Mouse (Mus musculus) small intestine, adult 2 months (tissue): ENCODE data around the gene Hsf5. TPM values are rescaled to one million over a fixed set of nuclear protein-coding genes. Genes with fewer than 3 reads are reported as not detected.

Source experiments
- H3K27ac ChIP-seq: fragments of 200-500 bp; 2 replicates; pipeline ENCODE4 v1.5.1; 2012; ENCODE audit warnings: low read depth, low read length, control low read depth, inconsistent platforms; ENCODE audit not compliant: insufficient read depth
- H3K27me3 ChIP-seq: fragments of 200-500 bp; 2 replicates; pipeline ENCODE4 v1.6.1; 2012; ENCODE audit warnings: mild to moderate bottlenecking, moderate library complexity, low read length, inconsistent platforms; ENCODE audit not compliant: control insufficient read depth, insufficient read depth
- H3K36me3 ChIP-seq: fragments of 200-500 bp; 2 replicates; pipeline ENCODE4 v1.6.1; 2012; ENCODE audit warnings: mild to moderate bottlenecking, low read length, control low read depth, inconsistent platforms; ENCODE audit not compliant: control insufficient read depth, insufficient read depth
- H3K4me1 ChIP-seq: fragments of 200-500 bp; 2 replicates; pipeline ENCODE4 v1.6.1; 2012; ENCODE audit warnings: low read length, inconsistent platforms, mixed read lengths; ENCODE audit not compliant: control insufficient read depth, insufficient read depth, insufficient read length
- H3K4me3 ChIP-seq: fragments of 200-500 bp; 2 replicates; pipeline ENCODE4 v1.5.1; 2012; ENCODE audit warnings: low read depth, mild to moderate bottlenecking, control low read depth, inconsistent platforms, low read length, moderate library complexity
- CTCF ChIP-seq: fragments of 200-500 bp; IDR thresholded peaks from 2 replicates; pipeline ENCODE4 v1.5.1; 2012; ENCODE audit warnings: low read depth, mild to moderate bottlenecking, control low read depth, inconsistent platforms, low read length, moderate library complexity, mixed read lengths; ENCODE audit not compliant: insufficient replicate concordance, insufficient read length; ENCODE audit errors: extremely low read depth
- POLR2A ChIP-seq: fragments of 200-500 bp; IDR thresholded peaks from 2 replicates; pipeline ENCODE4 v1.6.1; 2012; ENCODE audit warnings: low read depth, mild to moderate bottlenecking, control low read depth, inconsistent platforms, low read length, moderate library complexity
- WGBS: fragments of 180-500 bp; shearing (Covaris S2); methylation state at CpG from one replicate; pipeline ENCODE4 v1.1.7; 2018; 5-methylcytosine and 5-hydroxymethylcytosine counted together
- polyA plus RNA-seq: library from polyadenylated mRNA; depleted of rRNA; stranded (reverse); fragments of >200 nt; gene quantifications from 2 replicates; pipeline ENCODE4 v1.2.3, GENCODE M21; 2012

The Hsf5 gene
- polyA plus RNA-seq, 1 experiment: 0.34 TPM

DNA sequence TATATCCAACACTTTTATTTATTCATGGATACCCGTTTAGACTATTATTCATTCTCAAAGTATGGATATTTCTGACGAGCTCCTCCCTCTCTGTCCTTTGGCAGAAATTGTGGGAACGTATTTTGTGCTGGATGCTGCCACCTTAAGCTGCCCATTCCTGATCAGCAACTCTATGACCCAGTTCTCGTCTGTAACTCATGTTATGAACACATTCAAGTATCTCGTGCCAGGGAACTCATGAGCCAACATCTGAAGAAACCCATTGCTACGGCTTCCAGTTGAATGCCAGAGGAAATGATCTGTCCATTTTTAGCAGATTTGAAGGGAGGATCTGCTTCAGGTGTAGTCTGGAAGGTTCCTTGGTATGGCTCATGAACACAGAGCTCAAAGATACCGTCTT, 3.0 kb upstream of the Hsf5 start:
- Histone ChIP-seq H3K36me3 (peaks cover 82% of the 10 kb centered on the region), H3K27me3 (no peaks in the 10 kb centered on the region), H3K4me1 (no peaks in the 10 kb centered on the region), H3K27ac (no peak overlapping the region), H3K4me3 (no peak overlapping the region)
- 87% methylated on average over 7 of the region's 7 CpGs for WGBS
- no peak for TF ChIP-seq CTCF
- no peak for TF ChIP-seq POLR2A

DNA sequence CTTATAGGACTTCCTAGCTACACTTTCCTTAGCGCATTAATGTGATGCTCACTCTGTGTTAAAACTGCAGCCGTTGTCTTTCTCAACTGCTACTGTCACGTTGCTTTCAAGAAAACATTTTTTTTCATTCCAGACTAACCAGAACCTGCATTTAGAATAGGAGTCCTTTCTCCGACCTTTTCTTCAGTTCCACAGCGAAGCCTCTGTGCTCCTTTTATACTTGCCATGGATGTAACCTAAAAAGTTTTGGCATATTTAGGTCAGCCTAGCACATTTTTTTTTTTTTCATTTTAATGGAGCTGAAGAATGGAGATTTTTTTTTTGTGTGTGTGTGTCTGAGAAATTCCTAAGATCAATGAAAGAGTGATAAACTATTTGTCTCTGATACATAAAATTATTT, 1.4 kb upstream of the Hsf5 start:
- no peak overlapping the region for H3K27ac ChIP-seq
- TF ChIP-seq CTCF (no peak), POLR2A (no peak)
- peaks cover 76% of the 10 kb centered on the region for H3K36me3 ChIP-seq
- 91% methylated on average over 5 of the region's 5 CpGs for WGBS
- no peaks in the 10 kb centered on the region for H3K4me1 ChIP-seq
- no peak overlapping the region for H3K4me3 ChIP-seq
- no peaks in the 10 kb centered on the region for H3K27me3 ChIP-seq

- Histone ChIP-seq H3K4me1 (no peaks in the 10 kb centered on the region), H3K27ac (no peak overlapping the region), H3K27me3 (no peaks in the 10 kb centered on the region), H3K36me3 (peaks cover 72% of the 10 kb centered on the region), H3K4me3 (no peak overlapping the region)
- TF ChIP-seq CTCF (no peak), POLR2A (no peak)
- 97% methylated on average over 2 of the region's 2 CpGs for WGBS
Observed at GRCm38 (mm10) chr11:87615952-87616351, 1.0 kb upstream of the Hsf5 start.

GRCm38 (mm10) chr11:87617606-87618005, 642 bp downstream of the Hsf5 start:
- Histone ChIP-seq H3K4me1 (no peaks in the 10 kb centered on the region), H3K36me3 (peaks cover 59% of the 10 kb centered on the region), H3K27ac (no peak overlapping the region), H3K4me3 (no peak overlapping the region), H3K27me3 (no peaks in the 10 kb centered on the region)
- TF ChIP-seq POLR2A (no peak), CTCF (no peak)
- 95% methylated on average over 32 of the region's 32 CpGs for WGBS

GRCm38 (mm10) chr11:87623160-87623559, 6.2 kb downstream of the Hsf5 start:
- Histone ChIP-seq H3K27ac (no peak overlapping the region), H3K36me3 (peaks cover 23% of the 10 kb centered on the region), H3K4me3 (no peak overlapping the region), H3K4me1 (no peaks in the 10 kb centered on the region), H3K27me3 (no peaks in the 10 kb centered on the region)
- TF ChIP-seq POLR2A (no peak), CTCF (no peak)
- WGBS: 77% methylated on average over 4 of the region's 4 CpGs

GRCm38 (mm10) chr11:87629859-87630258, 12.9 kb downstream of the Hsf5 start:
- Histone ChIP-seq H3K27me3 (no peaks in the 10 kb centered on the region), H3K36me3 (peaks cover 8% of the 10 kb centered on the region; the same call in 1 of the 2 replicates), H3K4me3 (no peak overlapping the region), H3K27ac (no peak overlapping the region), H3K4me1 (no peaks in the 10 kb centered on the region)
- 8% methylated on average over 10 of the region's 10 CpGs for WGBS
- TF ChIP-seq CTCF: peak; percentile 67; the same call in 1 of the 2 replicates
- TF ChIP-seq POLR2A: no peak

GRCm38 (mm10) chr11:87638793-87639192, 21.8 kb downstream of the Hsf5 start:
- Histone ChIP-seq H3K27ac (peak overlapping the region; percentile 30; the same call in 1 of the 2 replicates), H3K36me3 (no peaks in the 10 kb centered on the region), H3K4me3 (peak overlapping the region; percentile 76), H3K27me3 (no peaks in the 10 kb centered on the region), H3K4me1 (peaks cover 2% of the 10 kb centered on the region; the same call in 1 of the 2 replicates)
- TF ChIP-seq POLR2A (no peak), CTCF (no peak)
- WGBS: 32% methylated on average over 2 of the region's 2 CpGs

- WGBS: under 1% methylated on average over 29 of the region's 29 CpGs
- TF ChIP-seq CTCF (no peak), POLR2A (peak; percentile 70; the same call in 1 of the 2 replicates)
- Histone ChIP-seq H3K36me3 (no peaks in the 10 kb centered on the region), H3K4me1 (peaks cover 2% of the 10 kb centered on the region; the same call in 1 of the 2 replicates), H3K27me3 (no peaks in the 10 kb centered on the region), H3K4me3 (peak overlapping the region; percentile 76), H3K27ac (peak overlapping the region; percentile 30; the same call in 1 of the 2 replicates)
Observed at GRCm38 (mm10) chr11:87639206-87639605, 22.2 kb downstream of the Hsf5 start.
